Mouse (Mus musculus) ES-Bruce4 (cell line): Measurements from ENCODE around the gene Camta1. TPM values are rescaled to one million over a fixed set of nuclear protein-coding genes. Genes with fewer than 3 reads are reported as not detected.

ENCODE experiments used
- H3K27ac ChIP-seq: 2 replicates; pipeline ENCODE4 v1.5.1; 2012; ENCODE audit warnings: low read length, inconsistent platforms; ENCODE audit not compliant: insufficient read depth
- H3K27me3 ChIP-seq: 2 replicates; pipeline ENCODE4 v1.6.1; 2012; ENCODE audit warnings: mild to moderate bottlenecking, low read length, inconsistent platforms; ENCODE audit not compliant: control insufficient read depth, poor library complexity, insufficient read depth, severe bottlenecking
- H3K36me3 ChIP-seq: 2 replicates; pipeline ENCODE4 v1.6.1; 2012; ENCODE audit warnings: inconsistent platforms, mild to moderate bottlenecking, low read length, moderate library complexity; ENCODE audit not compliant: control insufficient read depth, poor library complexity, insufficient read depth, severe bottlenecking
- H3K4me1 ChIP-seq: one replicate; pipeline ENCODE4 v1.8.1; 2011; ENCODE audit warnings: low read length; ENCODE audit not compliant: control insufficient read depth, insufficient read depth
- H3K4me3 ChIP-seq: 2 replicates; pipeline ENCODE4 v1.5.1; 2011; ENCODE audit warnings: low read depth, mild to moderate bottlenecking, low read length
- H3K9ac ChIP-seq: 2 replicates; pipeline ENCODE4 v1.6.1; 2012; ENCODE audit warnings: low read depth, mild to moderate bottlenecking, inconsistent platforms; ENCODE audit not compliant: poor library complexity, severe bottlenecking
- H3K9me3 ChIP-seq: replicated peaks from 2 replicates; pipeline ENCODE4 v1.6.1; 2012; ENCODE audit warnings: mild to moderate bottlenecking, low read length, inconsistent platforms; ENCODE audit not compliant: control insufficient read depth, poor library complexity, insufficient read depth, severe bottlenecking
- CTCF ChIP-seq: IDR thresholded peaks from one replicate; pipeline ENCODE4 v1.8.1; 2011; ENCODE audit warnings: low read depth, low read length
- EP300 ChIP-seq: IDR thresholded peaks from 2 replicates; pipeline ENCODE4 v1.6.1; 2011; ENCODE audit warnings: low read depth, low read length; ENCODE audit not compliant: insufficient read depth
- POLR2A ChIP-seq: IDR thresholded peaks from one replicate; pipeline ENCODE4 v1.8.1; 2011; ENCODE audit warnings: low read length; ENCODE audit not compliant: insufficient read depth
- polyA plus RNA-seq: library from polyadenylated mRNA; stranded (reverse); fragments of >200 nt; gene quantifications from 2 replicates; pipeline ENCODE4 v1.2.4, GENCODE M21; 2011; ENCODE audit warnings: low read depth; ENCODE audit not compliant: missing spikeins, insufficient read depth, insufficient read length

Camta1 gene
- polyA plus RNA-seq, 1 experiment, result 85.3 TPM

GRCm38 (mm10) chr4:151780511-151780910, 81.2 kb downstream of the Camta1 start:
- H3K4me3 ChIP-seq, result no peak overlapping the region
- no peaks in the 10 kb centered on the region for H3K27me3 ChIP-seq
- no peak for TF ChIP-seq CTCF
- TF ChIP-seq POLR2A, result no peak
- TF ChIP-seq EP300, result no peak
- H3K36me3 ChIP-seq, result no peaks in the 10 kb centered on the region
- no peak overlapping the region for H3K27ac ChIP-seq
- no peaks in the 10 kb centered on the region for H3K9me3 ChIP-seq
- no peak overlapping the region for H3K9ac ChIP-seq
- no peaks in the 10 kb centered on the region for H3K4me1 ChIP-seq

- no peaks in the 10 kb centered on the region for H3K36me3 ChIP-seq
- H3K4me1 ChIP-seq, result no peaks in the 10 kb centered on the region
- no peaks in the 10 kb centered on the region for H3K27me3 ChIP-seq
- H3K9ac ChIP-seq, result no peak overlapping the region
- no peaks in the 10 kb centered on the region for H3K9me3 ChIP-seq
- H3K27ac ChIP-seq, result no peak overlapping the region
- TF ChIP-seq POLR2A, result no peak
- no peak for TF ChIP-seq CTCF
- TF ChIP-seq EP300, result no peak
- no peak overlapping the region for H3K4me3 ChIP-seq
These were observed 81.7 kb downstream of the Camta1 start for GRCm38 (mm10) chr4:151779962-151780459.

GRCm38 (mm10) chr4:151778511-151778910, 83.2 kb downstream of the Camta1 start:
- no peak overlapping the region for H3K9ac ChIP-seq
- H3K4me1 ChIP-seq, result no peaks in the 10 kb centered on the region
- no peaks in the 10 kb centered on the region for H3K36me3 ChIP-seq
- H3K9me3 ChIP-seq, result no peaks in the 10 kb centered on the region
- H3K27ac ChIP-seq, result no peak overlapping the region
- TF ChIP-seq POLR2A (no peak), EP300 (no peak), CTCF (no peak)
- H3K4me3 ChIP-seq, result no peak overlapping the region
- no peaks in the 10 kb centered on the region for H3K27me3 ChIP-seq

GRCm38 (mm10) chr4:151777451-151777850, 84.2 kb downstream of the Camta1 start:
- Histone ChIP-seq H3K9ac (no peak overlapping the region), H3K36me3 (no peaks in the 10 kb centered on the region), H3K9me3 (no peaks in the 10 kb centered on the region), H3K27me3 (no peaks in the 10 kb centered on the region), H3K4me1 (no peaks in the 10 kb centered on the region), H3K27ac (no peak overlapping the region), H3K4me3 (no peak overlapping the region)
- no peak for TF ChIP-seq POLR2A
- TF ChIP-seq CTCF, result no peak
- TF ChIP-seq EP300, result no peak

GRCm38 (mm10) chr4:151775441-151775840, 86.2 kb downstream of the Camta1 start:
- H3K9me3 ChIP-seq, result no peaks in the 10 kb centered on the region
- no peak overlapping the region for H3K4me3 ChIP-seq
- TF ChIP-seq CTCF, result no peak
- TF ChIP-seq POLR2A, result no peak
- TF ChIP-seq EP300, result no peak
- no peak overlapping the region for H3K27ac ChIP-seq
- no peaks in the 10 kb centered on the region for H3K27me3 ChIP-seq
- H3K36me3 ChIP-seq, result no peaks in the 10 kb centered on the region
- no peak overlapping the region for H3K9ac ChIP-seq
- H3K4me1 ChIP-seq, result no peaks in the 10 kb centered on the region

GRCm38 (mm10) chr4:151773651-151774050, 88.0 kb downstream of the Camta1 start:
- Histone ChIP-seq H3K27me3 (no peaks in the 10 kb centered on the region), H3K4me3 (no peak overlapping the region), H3K4me1 (no peaks in the 10 kb centered on the region), H3K27ac (no peak overlapping the region), H3K9me3 (no peaks in the 10 kb centered on the region), H3K9ac (no peak overlapping the region), H3K36me3 (no peaks in the 10 kb centered on the region)
- TF ChIP-seq EP300 (no peak), POLR2A (no peak), CTCF (no peak)
